Mouse (Mus musculus) layer of hippocampus, adult 2 months (tissue): Measurements from ENCODE around the gene Cd33. TPM values are rescaled to one million over a fixed set of nuclear protein-coding genes. Genes with fewer than 3 reads are reported as not detected.

Experiments used
- DNase-seq, 2 experiments: peaks; one replicate each; pipeline ENCODE4 v3.0.0; 2022; ENCODE audit warnings: low spot score in 2 of 2
- H3K27ac ChIP-seq: fragments of 200-600 bp; 2 replicates; pipeline ENCODE4 v1.8.1; 2022
- H3K4me3 ChIP-seq: fragments of 200-600 bp; 2 replicates; pipeline ENCODE4 v1.8.1; 2022; ENCODE audit warnings: mild to moderate bottlenecking
- CTCF ChIP-seq: fragments of 200-600 bp; conservative IDR thresholded peaks from 2 replicates; pipeline ENCODE4 v1.8.1; 2022; ENCODE audit warnings: antibody characterized with exemption, mild to moderate bottlenecking, moderate library complexity
- long read RNA-seq, 2 experiments: library from polyadenylated mRNA; stranded (forward); transcript quantifications; one replicate each; pipeline ENCODE4 v2.0.0; 2021; ENCODE audit warnings: borderline mapping rate in 2 of 2
- total RNA-seq, 2 experiments: library from RNA; stranded (reverse); gene quantifications; 2 replicates each; pipeline ENCODE4 v1.2.3; 2021

Gene Cd33
- 1 to 10 TPM; 3.5 to 5.7 TPM for total RNA-seq
- long read RNA-seq, experiment 1, partial matches to known transcripts: 1 of 2 reads
- long read RNA-seq, experiment 1, other reads (novel, unspliced or antisense): 1 of 2 reads
- long read RNA-seq, experiment 2, partial matches to known transcripts: 2 of 4 reads
- long read RNA-seq, experiment 2, other reads (novel, unspliced or antisense): 2 of 4 reads

DNA sequence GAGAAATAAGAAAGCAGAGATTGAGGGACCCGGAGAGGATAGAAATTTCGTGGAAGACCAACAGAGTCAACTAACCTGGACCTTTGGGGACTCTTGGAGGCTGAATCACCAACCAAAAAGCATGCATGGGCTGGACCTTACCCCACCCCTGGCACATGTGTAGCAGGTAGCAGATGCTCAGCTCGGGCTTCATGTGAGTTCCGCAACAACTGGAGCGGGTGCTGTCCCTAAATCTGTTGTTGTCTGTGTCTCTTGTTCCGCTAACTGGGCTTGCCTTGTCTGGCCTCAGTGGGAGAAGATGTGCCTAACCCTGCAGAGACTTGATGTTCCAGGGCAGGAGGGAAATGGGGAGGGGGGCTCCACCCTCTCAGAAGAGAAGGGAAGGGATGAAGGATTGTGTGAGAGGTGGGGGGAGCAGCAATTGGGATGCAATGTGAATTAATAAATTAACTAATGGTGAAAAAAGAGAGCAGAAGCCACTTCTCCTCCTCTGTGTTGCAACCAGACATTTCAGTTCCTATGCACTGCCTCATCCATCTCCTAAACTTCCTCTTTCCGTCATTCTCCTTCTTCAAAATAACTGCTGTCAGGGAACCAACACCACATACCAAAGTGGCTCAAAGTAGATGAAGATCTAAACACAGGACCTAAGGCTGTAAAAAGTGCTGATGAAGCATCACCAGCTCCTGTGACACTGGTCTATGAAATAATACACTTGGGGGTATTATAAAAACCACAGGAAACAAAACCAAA is at the start of gene Cd33:
TSS of gene Cd33 (minus strand) at position 204 of the 753 bp plus-strand sequence.
- no peak for DNase-seq
- TF ChIP-seq CTCF: no peak
- Histone ChIP-seq H3K27ac (peak within 1 kb of the TSS; percentile 25; the same call in 1 of the 2 replicates), H3K4me3 (no peak within 1 kb of the TSS)

DNA sequence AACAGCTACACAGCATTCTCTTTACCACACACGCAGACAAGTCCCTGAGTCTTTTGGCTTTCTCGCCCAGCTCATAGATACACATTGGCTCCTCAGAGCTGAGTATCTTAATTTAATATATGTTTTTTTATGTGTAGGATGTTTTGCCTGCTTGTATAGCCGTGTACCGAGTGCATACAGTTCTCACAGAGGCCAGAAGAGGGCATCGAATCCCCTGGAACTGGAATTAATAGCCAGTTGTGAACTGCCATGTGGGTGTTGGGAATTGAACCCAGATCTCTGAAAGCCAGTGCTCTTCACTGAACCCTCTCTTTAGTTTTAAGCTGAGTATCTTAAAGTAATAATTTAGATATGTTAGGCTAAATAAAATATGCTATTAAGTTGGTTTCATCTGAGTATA is 40.6 kb upstream of the Cd33 start:
- no peak overlapping the region for H3K4me3 ChIP-seq
- no peak overlapping the region for H3K27ac ChIP-seq
- TF ChIP-seq CTCF: peak; percentile 68
- DNase-seq: no peak

DNA sequence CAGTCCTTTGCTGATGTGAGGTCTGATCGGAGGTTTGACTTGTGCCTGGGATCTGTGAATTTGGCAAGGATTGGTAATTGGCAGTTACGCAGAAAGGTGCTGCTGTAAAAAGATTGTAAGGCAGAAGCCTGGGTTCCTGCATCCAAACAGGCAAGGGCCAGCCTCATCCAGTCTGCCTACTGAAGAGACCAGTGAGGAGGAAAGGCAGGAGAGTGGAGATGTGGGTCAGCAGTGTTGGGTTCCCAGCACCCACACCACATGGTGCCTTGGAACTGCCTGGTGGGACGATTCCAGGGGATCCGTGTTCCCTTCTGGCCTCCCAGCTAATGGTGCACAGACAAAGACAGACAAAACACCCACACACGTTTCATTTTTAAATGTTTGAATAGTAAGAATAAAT is 36.3 kb upstream of the Cd33 start:
- peak overlapping the region; percentile 97 for H3K27ac ChIP-seq
- TF ChIP-seq CTCF: no peak
- peak overlapping the region; percentile 77 for H3K4me3 ChIP-seq
- DNase-seq: peak; percentile 30 to 40

DNA sequence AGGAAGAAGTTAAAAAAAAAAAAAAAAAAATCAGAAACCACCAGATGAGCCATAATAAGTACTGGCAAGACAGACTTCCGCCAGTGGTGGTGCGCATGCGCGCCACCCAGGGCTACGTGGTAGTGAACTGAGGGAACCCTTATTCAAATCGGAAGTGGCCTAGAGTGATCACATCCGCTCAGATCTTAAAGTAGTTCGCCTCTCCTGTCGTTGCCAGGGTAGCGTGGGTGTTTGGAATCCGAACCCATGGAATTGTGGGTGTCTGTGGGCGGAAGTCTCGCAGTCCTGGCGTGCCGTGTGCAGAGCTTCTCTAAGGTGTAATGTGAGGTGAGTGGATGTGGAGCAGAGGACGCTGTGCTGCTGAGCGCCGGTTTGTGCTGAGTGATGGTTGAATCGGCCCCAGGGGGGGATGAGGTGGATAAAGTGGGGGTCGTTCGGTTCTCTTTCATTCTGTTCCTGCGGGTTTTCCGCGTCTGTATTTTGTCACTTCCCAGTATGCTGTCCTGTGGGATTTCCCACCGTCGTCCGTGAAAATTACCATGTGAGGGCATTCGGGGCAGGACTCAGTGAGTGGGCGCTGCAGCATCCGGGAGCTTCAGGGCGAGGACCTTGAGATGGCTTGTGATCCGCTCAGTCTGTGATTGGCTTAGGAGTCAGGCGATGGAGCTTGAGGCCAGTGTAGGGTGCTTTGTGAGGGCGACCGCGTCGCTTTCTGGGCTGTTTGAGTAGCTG is 35.4 kb upstream of the Cd33 start, which contains the start of gene Zfp719:
TSS of gene Zfp719 (plus strand) at position 171 of the 732 bp plus-strand sequence.
- peak within 1 kb of the TSS; percentile 97 for H3K27ac ChIP-seq
- peak; percentile 91 to 96 for DNase-seq
- TF ChIP-seq CTCF: no peak
- peak within 1 kb of the TSS; percentile 77 for H3K4me3 ChIP-seq

DNA sequence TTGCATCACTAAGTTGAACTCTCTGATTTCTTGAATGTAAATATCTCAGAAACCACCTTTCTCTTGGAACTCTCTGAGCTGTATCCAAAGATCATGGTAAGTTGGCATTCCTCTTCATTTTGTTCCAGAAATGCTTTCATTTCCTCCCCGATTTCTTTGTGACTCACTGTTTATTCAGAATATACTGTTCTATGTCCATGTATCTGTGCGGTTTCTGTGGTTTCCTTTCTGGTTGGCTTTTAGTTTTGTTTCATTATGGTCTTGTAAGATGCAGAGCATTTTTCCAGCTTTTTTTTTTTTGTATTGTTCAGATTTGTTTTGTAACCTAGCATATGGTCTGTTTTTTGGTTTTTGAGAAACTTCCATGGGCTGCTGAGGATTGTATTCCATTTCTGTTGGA is 27.0 kb upstream of the Cd33 start:
- Histone ChIP-seq H3K4me3 (no peak overlapping the region), H3K27ac (no peak overlapping the region)
- no peak for DNase-seq
- TF ChIP-seq CTCF: no peak

DNA sequence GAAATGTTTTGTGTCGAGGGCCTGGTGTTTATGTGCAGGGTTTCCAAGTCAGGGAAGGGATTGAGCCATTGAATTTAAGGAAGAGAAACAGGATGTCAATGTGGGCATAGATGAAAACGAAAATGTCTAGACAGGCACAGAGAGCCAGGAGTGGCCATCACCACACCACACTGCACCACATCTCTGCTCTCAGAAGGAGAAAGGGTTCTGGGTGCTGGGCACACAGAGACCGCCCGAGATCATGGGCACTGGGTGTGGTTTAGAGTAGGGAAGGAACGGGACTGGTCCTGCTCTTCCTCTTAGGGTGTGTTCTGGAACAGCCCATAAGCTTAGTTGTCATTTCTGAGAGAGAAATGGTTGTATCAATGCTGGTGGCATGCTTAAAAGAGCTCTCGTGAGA is 19.1 kb upstream of the Cd33 start:
- H3K4me3 ChIP-seq: peak overlapping the region; percentile 72
- no peak for TF ChIP-seq CTCF
- H3K27ac ChIP-seq: 0 out of 2 replicates have a peak overlapping the region, but pooled peaks have one; percentile 23
- no peak for DNase-seq

DNA sequence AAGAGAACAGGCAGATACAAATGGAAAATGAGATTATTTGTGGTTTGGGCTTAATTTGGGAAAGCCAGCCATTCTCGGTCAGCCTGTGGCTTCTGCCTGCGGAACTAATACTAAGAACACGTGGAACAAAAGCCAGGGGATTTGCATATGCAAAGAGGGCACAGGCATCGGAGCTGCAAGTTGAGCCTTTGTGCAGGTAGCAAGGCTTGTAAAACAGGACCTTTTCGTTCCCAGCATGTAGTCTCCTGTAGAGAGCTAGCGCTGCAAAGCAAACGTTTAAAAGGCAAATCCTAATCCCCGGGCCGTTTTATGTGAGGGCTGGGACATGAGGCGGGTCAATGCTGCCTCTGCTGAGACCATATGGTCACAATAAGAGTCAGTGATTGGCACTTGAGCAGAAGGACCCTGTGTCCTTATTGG is 18.4 kb upstream of the Cd33 start:
- DNase-seq: no peak
- Histone ChIP-seq H3K27ac (peak overlapping the region; percentile 84), H3K4me3 (peak overlapping the region; percentile 72)
- no peak for TF ChIP-seq CTCF

DNA sequence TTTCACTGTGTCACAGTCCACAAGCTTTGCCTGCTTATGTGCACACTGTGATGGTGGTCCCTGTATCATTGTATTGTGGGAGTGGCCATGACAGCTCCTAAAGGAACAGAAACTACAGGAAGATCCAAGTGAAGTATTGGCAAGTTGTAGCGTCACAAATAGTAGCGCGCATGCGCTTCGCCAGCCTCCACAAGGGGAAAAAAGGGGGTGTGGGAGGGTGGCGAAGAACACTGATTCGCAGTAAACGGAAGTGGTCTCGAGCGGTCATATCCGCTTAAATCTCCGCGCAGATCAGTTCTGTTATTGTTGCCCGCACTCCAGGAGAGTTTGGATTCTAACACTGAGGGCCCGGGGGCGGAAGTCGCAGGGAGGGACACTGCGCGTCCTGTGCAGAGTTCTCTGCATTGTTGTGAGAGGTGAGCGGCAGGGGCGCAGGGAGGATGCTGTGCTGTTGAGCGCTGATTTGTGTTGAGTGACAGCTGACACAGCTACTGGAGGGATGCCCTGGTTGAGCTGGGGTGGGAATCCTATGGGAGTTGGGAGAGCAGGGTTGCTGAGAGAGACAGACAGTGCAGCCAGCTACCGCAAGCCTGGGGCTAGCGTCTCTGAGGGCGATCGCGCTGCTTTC is 17.9 kb upstream of the Cd33 start, which contains the start of gene Zfp658:
TSS of gene Zfp658 (plus strand) at position 251 of the 628 bp plus-strand sequence.
- H3K4me3 ChIP-seq: peak within 1 kb of the TSS; percentile 72
- peak; percentile 50 for TF ChIP-seq CTCF
- H3K27ac ChIP-seq: peak within 1 kb of the TSS; percentile 84
- DNase-seq: peak; percentile 86 to 92

DNA sequence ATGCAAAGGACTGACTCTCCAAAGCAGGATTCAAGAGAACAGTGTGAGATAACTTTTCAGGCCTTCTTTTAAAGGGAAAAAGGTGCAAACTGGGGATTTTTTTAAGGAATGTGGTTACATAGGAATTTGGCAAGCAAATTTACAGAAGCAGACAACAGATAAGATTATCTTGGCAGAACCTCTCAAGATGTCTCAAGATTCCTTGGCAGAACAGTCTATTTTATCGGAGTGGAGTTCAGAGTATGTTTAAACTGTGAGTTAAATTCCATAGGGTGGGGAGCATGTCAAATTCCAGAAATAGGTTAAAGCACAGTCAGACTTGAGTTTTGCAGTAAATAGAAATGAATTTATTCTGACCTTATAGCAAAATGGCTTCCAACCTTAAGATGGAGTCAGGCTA is 12.7 kb upstream of the Cd33 start:
- no peak for DNase-seq
- TF ChIP-seq CTCF: no peak
- Histone ChIP-seq H3K27ac (no peak overlapping the region), H3K4me3 (no peak overlapping the region)

DNA sequence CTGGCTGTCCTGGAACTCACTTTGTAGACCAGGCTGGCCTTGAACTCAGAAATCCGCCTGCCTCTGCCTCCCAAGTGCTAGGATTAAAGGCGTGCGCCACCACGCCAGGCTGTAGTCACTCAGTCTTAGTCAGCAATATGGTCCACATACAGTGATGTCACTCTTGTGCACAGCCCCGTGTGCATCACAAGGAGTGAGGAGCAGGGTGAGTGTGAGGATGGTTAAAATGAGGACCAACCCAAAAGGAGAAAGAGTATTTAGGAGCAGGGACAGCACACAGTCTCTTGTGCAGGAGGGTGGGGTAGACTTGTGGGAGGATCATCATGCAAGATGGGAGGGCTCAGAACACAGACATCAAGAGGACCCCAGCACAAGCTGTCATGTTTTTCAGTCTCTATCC is 11.1 kb upstream of the Cd33 start:
- DNase-seq: no peak
- TF ChIP-seq CTCF: no peak
- Histone ChIP-seq H3K27ac (no peak overlapping the region), H3K4me3 (no peak overlapping the region)

DNA sequence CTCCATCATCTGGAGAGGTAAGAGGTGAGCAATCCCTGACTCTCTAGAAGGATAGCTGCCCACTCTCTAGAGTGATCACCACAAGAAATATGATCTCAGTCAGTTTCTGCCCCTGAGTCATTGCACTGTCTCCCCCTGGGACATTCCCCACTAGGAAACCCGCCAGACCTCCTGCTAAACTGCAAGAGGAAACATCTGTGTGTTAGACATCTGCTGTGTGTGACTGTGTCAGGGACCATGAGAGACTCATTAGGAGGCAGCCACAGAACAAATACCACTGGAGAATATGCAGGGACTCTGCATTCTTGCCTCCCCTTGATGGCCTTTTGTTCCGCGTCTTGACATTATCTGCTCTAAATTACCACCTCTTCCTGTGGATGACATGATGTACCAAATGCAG is 10.3 kb upstream of the Cd33 start:
- Histone ChIP-seq H3K27ac (no peak overlapping the region), H3K4me3 (no peak overlapping the region)
- TF ChIP-seq CTCF: no peak
- no peak for DNase-seq

DNA sequence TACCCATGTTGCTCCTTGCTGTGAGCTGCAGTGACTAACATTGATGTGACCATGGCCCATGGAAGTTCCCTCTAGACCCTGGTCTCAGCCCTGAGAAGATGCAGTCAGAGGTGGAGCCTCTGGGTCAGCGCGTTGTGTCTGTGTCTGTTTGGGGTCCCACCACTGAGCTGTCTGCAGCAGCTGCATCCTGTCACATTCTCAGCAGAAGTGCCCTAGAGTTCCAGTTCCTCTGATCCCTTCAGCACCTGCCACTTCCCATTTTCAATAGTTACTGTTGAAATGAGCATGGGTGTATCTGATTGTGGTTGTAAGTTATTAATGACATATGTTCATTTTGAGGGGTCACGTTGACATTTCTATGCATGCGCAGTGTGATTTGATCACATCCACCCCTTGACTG is 8.9 kb upstream of the Cd33 start:
- no peak for TF ChIP-seq CTCF
- H3K4me3 ChIP-seq: no peak overlapping the region
- peak in 1 of 2 experiments; percentile 15 for DNase-seq
- H3K27ac ChIP-seq: peak overlapping the region; percentile 36; the same call in 1 of the 2 replicates

DNA sequence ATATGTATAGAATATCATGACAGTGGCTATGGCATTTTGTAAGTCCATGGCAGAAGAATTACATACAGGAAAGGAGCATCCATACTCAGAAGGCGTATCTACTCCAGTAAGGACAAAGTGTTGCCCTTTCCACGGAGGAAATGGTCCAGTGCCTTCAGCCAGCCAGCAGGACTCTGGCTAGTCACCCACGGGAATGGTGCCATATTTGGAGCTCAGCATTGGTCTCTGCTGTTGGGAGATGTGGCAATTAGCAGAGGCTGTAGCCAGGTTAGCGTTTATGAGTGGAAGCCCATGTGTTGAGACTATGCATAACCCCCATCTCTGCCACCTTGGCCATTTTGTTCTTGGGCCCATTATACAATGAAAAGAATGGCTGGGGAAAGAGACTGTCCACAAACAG is 4.0 kb upstream of the Cd33 start:
- no peak for TF ChIP-seq CTCF
- Histone ChIP-seq H3K4me3 (no peak overlapping the region), H3K27ac (no peak overlapping the region)
- no peak for DNase-seq
